Mouse (Mus musculus): ENCODE data around the gene Prune1.

DNA sequence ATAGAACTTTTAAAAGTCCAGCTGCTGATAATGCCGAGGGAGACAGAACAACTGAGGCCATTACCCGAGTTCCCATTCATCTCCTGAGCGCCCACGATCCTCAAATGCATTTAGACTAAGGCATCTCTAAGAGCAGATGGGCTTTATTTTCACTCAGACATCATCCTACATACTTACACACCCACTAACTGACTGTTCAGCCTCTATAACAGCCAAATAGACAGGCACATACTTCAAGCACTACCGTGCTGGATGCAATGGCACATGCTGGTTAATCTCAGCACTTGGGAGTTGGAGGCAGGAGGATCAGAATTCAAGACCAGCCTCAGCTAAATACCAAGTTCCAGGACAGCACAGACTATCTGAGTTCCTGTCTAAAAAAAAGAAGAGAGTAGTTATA is 12.1 kb downstream of the Prune1 start:
- TF ChIP-seq POLR2A (IDR thresholded peaks at IDR 0.05; ENCODE audit: control insufficient read depth, low read depth, low read length) = no peak
- no peak for TF ChIP-seq CTCF (IDR thresholded peaks at IDR 0.05; ENCODE audit: control insufficient read depth, insufficient read depth, insufficient replicate concordance, low read depth, low read length)

All from testis, adult 2 months (tissue).